Mouse (Mus musculus) liver, embryonic 14.5 days (tissue): Measurements from ENCODE around the gene Cacng7.

Source experiments
- CTCF ChIP-seq: IDR thresholded peaks from 2 replicates; pipeline ENCODE4 v1.5.1; 2016; ENCODE audit warnings: antibody characterized with exemption, low read depth, control low read depth
- EP300 ChIP-seq: IDR thresholded peaks from 2 replicates; pipeline ENCODE4 v1.6.1; 2016; ENCODE audit warnings: antibody characterized with exemption, low read depth

- TF ChIP-seq CTCF (no peak), EP300 (no peak)
Measured at GRCm38 (mm10) chr7:3397797-3398196, 65.0 kb downstream of the Cacng7 start.
